Mouse (Mus musculus): ENCODE results near the gene Rhox4g.
"Not testable (repeated sequence)": the region's sequence is repeated elsewhere in the genome, so short reads cannot be mapped to it uniquely, and the experiment has no call there.

Rhox4g gene

GRCm38 (mm10) chrX:37651227-37651626 lies at the start of gene Rhox4g:
Gene Rhox4g (minus strand): TSS chrX:37651327.
- not testable (repeated sequence) for DNase-seq

- no peak for DNase-seq
Measured at GRCm38 (mm10) chrX:37692261-37692660, 41.1 kb upstream of the Rhox4g start.

GRCm38 (mm10) chrX:37683031-37683715 lies 32.0 kb upstream of the Rhox4g start:
- no peak for DNase-seq

GRCm38 (mm10) chrX:37673177-37673576 lies 22.1 kb upstream of the Rhox4g start, which contains the start of gene Rhox2h:
Gene Rhox2h (minus strand): TSS chrX:37673277.
- not testable (repeated sequence) for DNase-seq

GRCm38 (mm10) chrX:37668664-37669063 lies 17.5 kb upstream of the Rhox4g start, which contains the start of gene Rhox3h:
Gene Rhox3h (minus strand): TSS chrX:37668764.
- DNase-seq = not testable (repeated sequence)

GRCm38 (mm10) chrX:37643370-37643769 lies 7.8 kb downstream of the Rhox4g start, which contains the start of gene Rhox2g:
Gene Rhox2g (minus strand): TSS chrX:37643470.
- not testable (repeated sequence) for DNase-seq

- not testable (repeated sequence) for DNase-seq
Measured at GRCm38 (mm10) chrX:37628512-37628911, 22.6 kb downstream of the Rhox4g start, which contains the start of gene Rhox3g. Gene Rhox3g (minus strand): TSS chrX:37628612.

- DNase-seq = not testable (repeated sequence)
Measured at GRCm38 (mm10) chrX:37607604-37608003, 43.5 kb downstream of the Rhox4g start, which contains the start of gene Rhox4f. Gene Rhox4f (minus strand): TSS chrX:37607704.

All from cerebellum, adult 9-11 months (tissue).